Mouse (Mus musculus): ENCODE data around the gene Gm36245. TPM values are rescaled to one million over a fixed set of nuclear protein-coding genes. Genes with fewer than 3 reads are reported as not detected.

Gene Gm36245
- total RNA-seq, 1 experiment from 2014 or later: not detected

Other genes starting within 250 kb of the Gm36245 start
- gene Apol7a, start 200.1 kb upstream of the Gm36245 start, total RNA-seq (2017): not detected in 2 replicates
- not detected in 2 replicates for gene Apol9a, start 188.1 kb upstream of the Gm36245 start, total RNA-seq (2017)
- not detected in 2 replicates for gene Apol7b, start 151.8 kb upstream of the Gm36245 start, total RNA-seq (2017)
- gene Apol10a, start 122.2 kb upstream of the Gm36245 start, total RNA-seq (2017): not detected in 2 replicates
- gene Apol11a, start 91.0 kb upstream of the Gm36245 start, total RNA-seq (2017): not detected in 2 replicates
- gene Apol7c, start 65.9 kb upstream of the Gm36245 start, total RNA-seq (2017): not detected in 2 replicates
- gene 1700025B11Rik, start 37.4 kb upstream of the Gm36245 start, total RNA-seq (2017): not detected in 2 replicates
- 0.59 TPM in 1 of 2 replicates, not detected in the other for gene Apol10b, start 3.1 kb upstream of the Gm36245 start, total RNA-seq (2017)
- 0.39 TPM in 1 of 2 replicates, not detected in the other for gene Apol11b, start 44.0 kb downstream of the Gm36245 start, total RNA-seq (2017)
- gene Apol7e, start 99.6 kb downstream of the Gm36245 start, total RNA-seq (2017): 0.68 and 0.96 TPM in 2 replicates
- gene Apol9b, start 129.8 kb downstream of the Gm36245 start, total RNA-seq (2017): 0.23 TPM in 1 of 2 replicates, not detected in the other
- gene Apol8, start 157.7 kb downstream of the Gm36245 start, total RNA-seq (2017): 0.27 and 2.6 TPM in 2 replicates
- 362 and 430 TPM in 2 replicates for gene Myh9, start 242.9 kb downstream of the Gm36245 start, total RNA-seq (2017)

All from common myeloid progenitor, adult 5-6 weeks (primary cell).